Mouse (Mus musculus) heart, postnatal 4 days (tissue): ENCODE measurements around the gene Tarm1. TPM values are rescaled to one million over a fixed set of nuclear protein-coding genes. Genes with fewer than 3 reads are reported as not detected.

Experiments used
- DNase-seq: peaks from one replicate; pipeline ENCODE4 v3.0.0; 2021
- total RNA-seq, 2 experiments: library from RNA; stranded (reverse); gene quantifications; 2 replicates each; pipeline ENCODE4 v1.2.3; 2021

Tarm1 gene
- not detected for total RNA-seq

- no peak for DNase-seq
Observed at GRCm38 (mm10) chr7:3502439-3502838, at the start of gene Tarm1. Gene Tarm1 (minus strand): TSS chr7:3502624.

- no peak for DNase-seq
Observed at GRCm38 (mm10) chr7:3505913-3506312, 3.5 kb upstream of the Tarm1 start.

GRCm38 (mm10) chr7:3500406-3500805 lies 2.0 kb downstream of the Tarm1 start:
- no peak for DNase-seq

GRCm38 (mm10) chr7:3481948-3482608 lies 20.3 kb downstream of the Tarm1 start:
- DNase-seq = no peak

GRCm38 (mm10) chr7:3476728-3477127 lies 25.7 kb downstream of the Tarm1 start:
- DNase-seq = no peak

GRCm38 (mm10) chr7:3474291-3475080 lies 27.9 kb downstream of the Tarm1 start:
- no peak for DNase-seq

- no peak for DNase-seq
Observed at GRCm38 (mm10) chr7:3472774-3473173, 29.6 kb downstream of the Tarm1 start.

GRCm38 (mm10) chr7:3468614-3469013 lies 33.8 kb downstream of the Tarm1 start:
- no peak for DNase-seq

GRCm38 (mm10) chr7:3463306-3463705 lies 39.1 kb downstream of the Tarm1 start:
- DNase-seq = no peak

- DNase-seq = no peak
Observed at GRCm38 (mm10) chr7:3460261-3460660, 42.2 kb downstream of the Tarm1 start.

GRCm38 (mm10) chr7:3457841-3458217 lies 44.6 kb downstream of the Tarm1 start:
- no peak for DNase-seq

GRCm38 (mm10) chr7:3457111-3457840 lies 45.1 kb downstream of the Tarm1 start:
- DNase-seq = no peak

GRCm38 (mm10) chr7:3453486-3454183 lies 48.8 kb downstream of the Tarm1 start:
- DNase-seq = no peak

- no peak for DNase-seq
Observed at GRCm38 (mm10) chr7:3452821-3453485, 49.5 kb downstream of the Tarm1 start.

- no peak for DNase-seq
Observed at GRCm38 (mm10) chr7:3451161-3451560, 51.3 kb downstream of the Tarm1 start.

GRCm38 (mm10) chr7:3450671-3451070 lies 51.8 kb downstream of the Tarm1 start:
- no peak for DNase-seq

GRCm38 (mm10) chr7:3448737-3449454 lies 53.5 kb downstream of the Tarm1 start:
- peak; percentile 87 for DNase-seq

- DNase-seq = no peak
Observed at GRCm38 (mm10) chr7:3447026-3447425, 55.4 kb downstream of the Tarm1 start.

GRCm38 (mm10) chr7:3446584-3446983 lies 55.8 kb downstream of the Tarm1 start:
- no peak for DNase-seq

- DNase-seq = no peak
Observed at GRCm38 (mm10) chr7:3444678-3445077, 57.7 kb downstream of the Tarm1 start.

- DNase-seq = no peak
Observed at GRCm38 (mm10) chr7:3442476-3443062, 59.9 kb downstream of the Tarm1 start.
